ENCODE assay signal across 25 mouse cellular contexts in genomic region chr14:21587931-21588330, GRCm38 (mm10).
DNase-seq lines count a peak whose midpoint lies in the region; ATAC-seq and TF ChIP-seq lines count a peak whose summit lies in the region.
"Had no signal": no experiment of that assay in that cellular context is flagged by ENCODE, and none has a peak within 500 bp of the region (broad histone marks: within the 10 kb centered on the region; RNA-seq: fewer than 3 reads in every experiment).

No protein-coding gene starts in this region.

- 62% methylated on average over 2 of the region's 2 CpGs for WGBS in kidney, embryonic 16.5 days
- WGBS in stomach, embryonic 16.5 days: 32% methylated on average over 2 of the region's 2 CpGs
- 29% methylated on average over 2 of the region's 2 CpGs for WGBS in stomach, postnatal 0 days

- peaks cover 42% of the 10 kb centered on the region for H3K4me1 ChIP-seq in kidney, embryonic 16.5 days (ENCODE audit: insufficient read depth, low read length)
- peaks cover 48% of the 10 kb centered on the region for H3K4me1 ChIP-seq in stomach, embryonic 16.5 days (ENCODE audit: control insufficient read depth, insufficient read depth, low read length)
- H3K4me1 ChIP-seq in stomach, postnatal 0 days (replicated peaks; ENCODE audit: control insufficient read depth, insufficient read depth): peaks cover 8% of the 10 kb centered on the region

- no peak for TF ChIP-seq EP300 in stomach, postnatal 0 days (optimal IDR thresholded peaks at IDR 0.05)

- no peaks in the 10 kb centered on the region for H3K27me3 ChIP-seq in kidney, embryonic 16.5 days (ENCODE audit: insufficient read depth, low read length)
- H3K27me3 ChIP-seq in stomach, embryonic 16.5 days (ENCODE audit: control insufficient read depth, insufficient read depth, low read length): no peaks in the 10 kb centered on the region
- no peaks in the 10 kb centered on the region for H3K27me3 ChIP-seq in stomach, postnatal 0 days (ENCODE audit: control insufficient read depth, insufficient read depth, low read length)
- H3K27me3 ChIP-seq: heart, embryonic 12.5 days; heart, embryonic 15.5 days; hindbrain, embryonic 13.5 days had no signal

- no peak for ATAC-seq in kidney, embryonic 16.5 days (ENCODE audit: low FRiP score, low TSS enrichment)
- no peak for ATAC-seq in stomach, embryonic 16.5 days (ENCODE audit: insufficient read depth, low FRiP score)
- ATAC-seq in stomach, postnatal 0 days (ENCODE audit: low FRiP score, low TSS enrichment): no peak
- peak; percentile 35 for ATAC-seq in megakaryocyte progenitor cell, adult 5-6 weeks (replicated peaks; ENCODE audit: poor library complexity)
- ATAC-seq: CD4-positive, CD25-positive, alpha-beta regulatory T cell, adult 4 months; forebrain, embryonic 14.5 days; forebrain, postnatal 0 days; hindbrain, embryonic 16.5 days had no signal

- 0 out of 2 replicates have a peak, but pooled peaks cover 4% of the 10 kb centered on the region for H3K9me3 ChIP-seq in kidney, embryonic 16.5 days (ENCODE audit: low read length)
- no peaks in the 10 kb centered on the region for H3K9me3 ChIP-seq in stomach, embryonic 16.5 days (replicated peaks; ENCODE audit: control insufficient read depth, low read length)
- no peaks in the 10 kb centered on the region for H3K9me3 ChIP-seq in stomach, postnatal 0 days (ENCODE audit: control insufficient read depth, low read length)
- H3K9me3 ChIP-seq: hindbrain, embryonic 13.5 days had no signal

- no peak overlapping the region for H3K9ac ChIP-seq in kidney, embryonic 16.5 days (replicated peaks; ENCODE audit: low read length)
- no peak overlapping the region for H3K9ac ChIP-seq in stomach, embryonic 16.5 days (ENCODE audit: low read length)
- no peak overlapping the region for H3K9ac ChIP-seq in stomach, postnatal 0 days (ENCODE audit: low read length)
- H3K9ac ChIP-seq: forebrain, postnatal 0 days; heart, embryonic 12.5 days; heart, embryonic 15.5 days; hindbrain, embryonic 13.5 days had no signal

- no peak overlapping the region for H3K4me3 ChIP-seq in kidney, embryonic 16.5 days (ENCODE audit: low read length)
- H3K4me3 ChIP-seq in stomach, embryonic 16.5 days (replicated peaks; ENCODE audit: low read length): no peak overlapping the region
- H3K4me3 ChIP-seq in stomach, postnatal 0 days (ENCODE audit: low read depth, low read length): no peak overlapping the region
- H3K4me3 ChIP-seq: gastrocnemius, adult 2 months; heart, embryonic 12.5 days; heart, embryonic 15.5 days; hindbrain, embryonic 10.5 days; hindbrain, embryonic 13.5 days had no signal

- H3K36me3 ChIP-seq in kidney, embryonic 16.5 days (ENCODE audit: insufficient read depth, low read length): 0 out of 2 replicates have a peak, but pooled peaks cover 8% of the 10 kb centered on the region
- H3K36me3 ChIP-seq in stomach, embryonic 16.5 days (ENCODE audit: control insufficient read depth, insufficient read depth, low read length): no peaks in the 10 kb centered on the region
- no peaks in the 10 kb centered on the region for H3K36me3 ChIP-seq in stomach, postnatal 0 days (ENCODE audit: control insufficient read depth, insufficient read depth, low read length)
- H3K36me3 ChIP-seq: heart, embryonic 15.5 days had no signal

- 0 out of 2 replicates have a peak overlapping the region, but pooled peaks have one; percentile 29 for H3K27ac ChIP-seq in kidney, embryonic 16.5 days (ENCODE audit: low read length)
- H3K27ac ChIP-seq in stomach, embryonic 16.5 days (ENCODE audit: low read length): peak overlapping the region; percentile 24; the same call in 1 of the 2 replicates
- H3K27ac ChIP-seq in stomach, postnatal 0 days (replicated peaks): no peak overlapping the region
- H3K27ac ChIP-seq: gastrocnemius, adult 2 months; heart, embryonic 15.5 days; hindbrain, embryonic 10.5 days; hindbrain, embryonic 13.5 days had no signal

- H3K4me2 ChIP-seq in kidney, embryonic 16.5 days (replicated peaks; ENCODE audit: low read depth, low read length): no peak overlapping the region
- H3K4me2 ChIP-seq in stomach, embryonic 16.5 days (ENCODE audit: low read depth, low read length): no peak overlapping the region
- no peak overlapping the region for H3K4me2 ChIP-seq in stomach, postnatal 0 days (replicated peaks; ENCODE audit: low read depth)
- H3K4me2 ChIP-seq: heart, embryonic 12.5 days; heart, embryonic 15.5 days; hindbrain, embryonic 13.5 days had no signal

- no peak for TF ChIP-seq CTCF in stomach, postnatal 0 days (IDR thresholded peaks at IDR 0.05; ENCODE audit: low read depth)

- DNase-seq in kidney, postnatal 4 days: no peak
- no peak for DNase-seq in stomach, postnatal 0 days (ENCODE audit: low spot score)
- no peak for DNase-seq in heart, adult 8-10 months (ENCODE audit: low spot score)
- no peak for DNase-seq in T-cell, adult 2 months (ENCODE audit: low spot score)
- DNase-seq: adrenal gland, postnatal 10 days; adrenal gland, postnatal 36 days; cerebellum, adult 18-20 months; cerebellum, adult 9-10 months; cerebellum, postnatal 14 days; forebrain, postnatal 0 days; gastrocnemius, adult 2 months; gastrocnemius, postnatal 14 days; heart, adult 11 months; heart, postnatal 10 days; heart, postnatal 36 days had no signal
